Mouse (Mus musculus) limb, embryonic 11.5 days (tissue): ENCODE data around the gene Ftsj1. TPM values are rescaled to one million over a fixed set of nuclear protein-coding genes. Genes with fewer than 3 reads are reported as not detected.

Source experiments
- ATAC-seq: fragments of 200-750 bp; cut with Nextera tagmentation; 2 replicates; pipeline ENCODE4 v1.8.0; 2017; ENCODE audit warnings: low read depth; ENCODE audit not compliant: insufficient number of reproducible peaks, low FRiP score, low TSS enrichment
- DNase-seq: peaks from one replicate; pipeline ENCODE4 v3.0.0-alpha.2; 2015; ENCODE audit warnings: low spot score
- H3K27ac ChIP-seq: fragments of 300-500 bp; sonication (generic); replicated peaks from 2 replicates; pipeline ENCODE4 v1.5.1; 2014; ENCODE audit warnings: low read depth, mild to moderate bottlenecking, low read length
- H3K27me3 ChIP-seq: fragments of 300-500 bp; sonication (generic); 2 replicates; pipeline ENCODE4 v1.6.1; 2014; ENCODE audit warnings: mild to moderate bottlenecking, low read length, mixed read lengths; ENCODE audit not compliant: control insufficient read depth, insufficient read depth
- H3K36me3 ChIP-seq: fragments of 300-500 bp; sonication (generic); 2 replicates; pipeline ENCODE4 v1.6.1; 2014; ENCODE audit warnings: mild to moderate bottlenecking, low read length, moderate library complexity, mixed read lengths; ENCODE audit not compliant: control insufficient read depth, insufficient read depth
- H3K4me1 ChIP-seq: fragments of 300-500 bp; sonication (generic); 2 replicates; pipeline ENCODE4 v1.6.1; 2014; ENCODE audit warnings: low read length, mixed read lengths; ENCODE audit not compliant: control insufficient read depth, insufficient read depth
- H3K4me2 ChIP-seq: fragments of 300-500 bp; sonication (generic); 2 replicates; pipeline ENCODE4 v1.6.1; 2014; ENCODE audit warnings: low read depth, mild to moderate bottlenecking, moderate library complexity; ENCODE audit not compliant: severe bottlenecking
- H3K4me3 ChIP-seq: fragments of 300-500 bp; sonication (generic); 2 replicates; pipeline ENCODE4 v1.5.1; 2014; ENCODE audit warnings: low read depth, low read length
- H3K9ac ChIP-seq: fragments of 300-500 bp; sonication (generic); 2 replicates; pipeline ENCODE4 v1.6.1; 2014; ENCODE audit warnings: mild to moderate bottlenecking, low read length
- H3K9me3 ChIP-seq: fragments of 300-500 bp; sonication (generic); 2 replicates; pipeline ENCODE4 v1.6.1; 2016; ENCODE audit warnings: low read length; ENCODE audit not compliant: control insufficient read depth
- WGBS: fragments of 180-500 bp; shearing (Covaris S2); extraction: QIAGEN DNeasy Blood & Tissue Kit; methylation state at CpG from one replicate; pipeline ENCODE4 v1.1.7; 2014; 5-methylcytosine and 5-hydroxymethylcytosine counted together
- polyA plus RNA-seq: library from polyadenylated mRNA; unstranded; fragments of >200 nt; fragmentation: Nextera tagmentation; extraction: Ambion mirVana; gene quantifications from 2 replicates; pipeline ENCODE4 v1.2.1, GENCODE M21; 2014

The Ftsj1 gene
- 51.2 and 53.6 TPM in 2 replicates for polyA plus RNA-seq

DNA sequence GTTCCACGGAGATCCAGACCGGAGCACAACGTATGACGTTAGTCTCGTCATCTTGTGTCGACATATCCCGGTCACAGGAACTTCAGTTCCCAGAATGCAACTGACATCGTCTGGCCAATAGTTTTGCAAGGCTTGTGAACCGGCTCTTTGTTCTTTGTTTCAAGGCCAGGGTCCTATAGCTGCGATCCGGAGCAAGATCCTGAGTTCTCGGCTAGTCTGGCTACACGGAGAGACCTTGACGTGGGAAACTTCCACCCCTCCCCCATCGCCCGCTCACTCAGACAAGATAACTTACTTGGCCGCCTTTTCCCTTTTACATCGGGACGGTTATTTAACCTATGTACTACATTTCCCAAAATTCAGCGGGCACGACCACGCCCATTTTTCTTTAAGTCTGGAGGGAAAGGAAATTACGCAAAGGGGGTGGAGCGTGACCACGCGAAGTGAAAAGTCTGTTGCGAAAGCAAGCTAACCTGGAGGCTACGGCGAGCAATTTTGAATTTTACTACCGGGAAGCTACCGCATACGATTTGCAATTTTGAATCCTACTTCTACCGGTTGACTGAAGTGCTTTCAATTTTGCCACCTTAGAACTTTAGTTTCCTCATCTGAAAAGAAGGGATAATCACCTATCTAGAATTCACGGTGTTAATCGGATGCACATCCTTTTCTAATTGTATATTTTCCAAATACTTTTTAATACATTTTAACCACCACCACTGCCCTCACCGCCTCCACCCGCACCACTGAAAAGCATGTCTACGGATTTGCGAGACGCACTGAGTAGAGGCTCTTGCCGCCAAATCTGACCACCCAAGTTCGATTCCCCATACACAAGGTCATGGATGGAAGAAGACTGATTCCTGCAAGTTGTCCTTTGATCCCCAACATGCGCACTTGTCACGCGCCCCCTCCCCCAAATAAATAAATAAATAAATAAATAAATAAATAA, at the start of gene Ftsj1:
Ftsj1 (minus strand) TSS at position 73 of the 952 bp plus-strand sequence.
- Histone ChIP-seq H3K4me3 (peak within 1 kb of the TSS; percentile 44), H3K4me2 (peak within 1 kb of the TSS; percentile 54), H3K4me1 (no peaks in the 10 kb centered on the region), H3K9me3 (no peaks in the 10 kb centered on the region), H3K27ac (no peak within 1 kb of the TSS), H3K9ac (peak within 1 kb of the TSS; percentile 68), H3K27me3 (no peaks in the 10 kb centered on the region), H3K36me3 (no peaks in the 10 kb centered on the region)
- peak; percentile 75 for DNase-seq
- ATAC-seq: peak; percentile 93
- 15% methylated on average over 45 of the region's 45 CpGs for WGBS

DNA sequence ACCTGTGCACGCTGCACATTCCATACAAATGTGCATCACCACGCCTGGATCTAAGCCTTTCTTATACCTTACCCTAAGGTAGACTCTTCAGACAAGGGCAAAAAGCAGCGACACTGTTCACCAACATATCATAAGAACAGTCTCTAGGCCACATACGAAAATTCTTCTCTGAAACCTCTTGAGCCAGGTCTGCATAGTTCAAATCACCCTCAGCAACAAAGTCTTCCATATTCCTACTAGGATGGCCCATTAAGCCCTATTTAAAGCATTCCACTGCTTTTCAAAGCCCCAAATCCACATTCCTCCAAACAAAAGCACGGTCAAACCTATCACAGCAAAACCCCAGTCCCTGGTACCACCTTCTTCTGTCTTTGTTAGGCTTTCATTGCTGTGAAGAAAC, 36.4 kb upstream of the Ftsj1 start:
- Histone ChIP-seq H3K4me1 (no peaks in the 10 kb centered on the region), H3K4me3 (no peak overlapping the region), H3K27ac (no peak overlapping the region), H3K27me3 (no peaks in the 10 kb centered on the region), H3K4me2 (no peak overlapping the region), H3K36me3 (no peaks in the 10 kb centered on the region), H3K9ac (no peak overlapping the region), H3K9me3 (no peaks in the 10 kb centered on the region)
- 77% methylated on average over 5 of the region's 5 CpGs for WGBS
- ATAC-seq: no peak
- DNase-seq: no peak

DNA sequence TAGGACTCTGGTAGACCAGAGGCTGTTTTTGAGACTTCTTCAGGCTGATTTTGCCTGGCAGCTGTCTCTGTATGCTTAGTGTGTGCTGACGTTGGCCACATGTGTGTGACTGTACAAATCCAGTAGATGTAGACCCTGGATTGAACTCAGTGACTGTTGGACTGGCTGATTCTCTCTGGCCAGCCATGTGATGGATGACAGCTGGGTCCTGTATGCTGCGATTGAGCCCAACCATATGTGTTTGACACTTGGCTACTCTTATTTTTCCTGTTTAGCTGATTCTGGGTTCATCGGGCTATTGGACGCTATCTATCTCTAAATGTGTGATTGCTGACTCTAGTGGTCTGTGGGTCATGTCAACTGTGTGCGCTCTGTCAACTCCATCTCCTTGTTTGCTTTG, 21.9 kb upstream of the Ftsj1 start:
- H3K9me3 ChIP-seq: no peaks in the 10 kb centered on the region
- ATAC-seq: no peak
- no peak overlapping the region for H3K4me3 ChIP-seq
- H3K4me1 ChIP-seq: no peaks in the 10 kb centered on the region
- no peak for DNase-seq
- no peak overlapping the region for H3K4me2 ChIP-seq
- no peak overlapping the region for H3K27ac ChIP-seq
- no peaks in the 10 kb centered on the region for H3K27me3 ChIP-seq
- WGBS: 93% methylated on average over 5 of the region's 5 CpGs
- H3K9ac ChIP-seq: no peak overlapping the region
- no peaks in the 10 kb centered on the region for H3K36me3 ChIP-seq

GRCm38 (mm10) chrX:8272000-8272399, 19.8 kb upstream of the Ftsj1 start:
- WGBS: 33% methylated on average over 10 of the region's 10 CpGs
- no peak for ATAC-seq
- Histone ChIP-seq H3K36me3 (no peaks in the 10 kb centered on the region), H3K9ac (no peak overlapping the region), H3K27me3 (no peaks in the 10 kb centered on the region), H3K9me3 (no peaks in the 10 kb centered on the region), H3K4me2 (no peak overlapping the region; the same call in 1 of the 2 replicates), H3K4me3 (no peak overlapping the region), H3K27ac (no peak overlapping the region), H3K4me1 (no peaks in the 10 kb centered on the region)
- no peak for DNase-seq

- no peaks in the 10 kb centered on the region for H3K4me1 ChIP-seq
- H3K27ac ChIP-seq: no peak within 1 kb of the TSS
- no peak for DNase-seq
- H3K36me3 ChIP-seq: no peaks in the 10 kb centered on the region
- H3K4me2 ChIP-seq: no peak within 1 kb of the TSS; the same call in none of the 2 replicates
- WGBS: 22% methylated on average over 13 of the region's 15 CpGs
- no peaks in the 10 kb centered on the region for H3K9me3 ChIP-seq
- no peaks in the 10 kb centered on the region for H3K27me3 ChIP-seq
- no peak within 1 kb of the TSS for H3K9ac ChIP-seq
- no peak for ATAC-seq
- H3K4me3 ChIP-seq: no peak within 1 kb of the TSS
Measured at GRCm38 (mm10) chrX:8271083-8271820, 19.0 kb upstream of the Ftsj1 start, which contains the start of gene Slc38a5. Gene Slc38a5 (plus strand): TSS chrX:8271133.

GRCm38 (mm10) chrX:8264222-8264621, 12.0 kb upstream of the Ftsj1 start:
- Histone ChIP-seq H3K36me3 (no peaks in the 10 kb centered on the region), H3K4me3 (no peak overlapping the region), H3K27me3 (no peaks in the 10 kb centered on the region), H3K4me2 (no peak overlapping the region), H3K9ac (no peak overlapping the region), H3K4me1 (no peaks in the 10 kb centered on the region), H3K9me3 (no peaks in the 10 kb centered on the region), H3K27ac (no peak overlapping the region)
- 75% methylated on average over 3 of the region's 3 CpGs for WGBS
- DNase-seq (no peak), ATAC-seq (no peak)

DNA sequence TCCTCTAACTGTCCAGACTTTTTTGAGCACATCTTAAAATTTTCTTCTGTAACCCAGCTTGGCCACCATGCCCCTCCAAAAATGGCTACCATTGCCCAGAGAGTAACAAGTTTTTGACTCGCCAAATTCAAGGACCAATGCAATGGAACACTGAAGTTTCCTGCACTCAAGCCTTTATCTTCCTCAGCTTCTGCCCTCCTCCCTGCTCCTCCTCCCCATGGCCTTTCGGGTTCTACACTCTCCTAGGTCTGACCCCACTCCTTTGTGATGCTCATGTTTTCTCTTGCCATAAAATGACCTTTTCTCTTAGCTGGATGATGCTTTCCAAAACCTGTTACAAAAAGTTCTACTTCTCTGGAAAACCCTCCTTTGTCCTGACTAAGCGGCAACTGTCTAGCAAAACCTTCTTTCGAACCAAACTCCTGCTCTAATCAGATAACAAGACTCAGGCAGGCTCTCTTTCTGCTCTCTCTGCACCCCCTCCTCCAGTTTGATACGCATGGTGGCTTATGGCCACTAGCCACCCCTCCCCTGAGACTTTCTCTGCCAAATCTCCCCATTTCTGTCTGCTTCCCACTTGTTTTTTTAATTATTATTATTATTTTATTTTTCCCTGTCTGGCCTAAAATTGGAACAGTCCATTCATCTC, 11.1 kb upstream of the Ftsj1 start:
- no peak overlapping the region for H3K27ac ChIP-seq
- H3K4me2 ChIP-seq: no peak overlapping the region
- H3K36me3 ChIP-seq: no peaks in the 10 kb centered on the region
- no peaks in the 10 kb centered on the region for H3K9me3 ChIP-seq
- no peak overlapping the region for H3K9ac ChIP-seq
- H3K4me1 ChIP-seq: no peaks in the 10 kb centered on the region
- 86% methylated on average over 5 of the region's 5 CpGs for WGBS
- H3K27me3 ChIP-seq: no peaks in the 10 kb centered on the region
- DNase-seq (no peak), ATAC-seq (no peak)
- no peak overlapping the region for H3K4me3 ChIP-seq

- no peaks in the 10 kb centered on the region for H3K36me3 ChIP-seq
- WGBS: 86% methylated on average over 12 of the region's 12 CpGs
- H3K27ac ChIP-seq: no peak overlapping the region
- H3K27me3 ChIP-seq: no peaks in the 10 kb centered on the region
- no peak overlapping the region for H3K4me2 ChIP-seq
- no peaks in the 10 kb centered on the region for H3K9me3 ChIP-seq
- no peak overlapping the region for H3K4me3 ChIP-seq
- H3K9ac ChIP-seq: no peak overlapping the region
- H3K4me1 ChIP-seq: no peaks in the 10 kb centered on the region
- no peak for ATAC-seq
- no peak for DNase-seq
Measured at GRCm38 (mm10) chrX:8259478-8259877, 7.3 kb upstream of the Ftsj1 start.
